Mouse (Mus musculus): ENCODE measurements around the gene Crtap.

DNA sequence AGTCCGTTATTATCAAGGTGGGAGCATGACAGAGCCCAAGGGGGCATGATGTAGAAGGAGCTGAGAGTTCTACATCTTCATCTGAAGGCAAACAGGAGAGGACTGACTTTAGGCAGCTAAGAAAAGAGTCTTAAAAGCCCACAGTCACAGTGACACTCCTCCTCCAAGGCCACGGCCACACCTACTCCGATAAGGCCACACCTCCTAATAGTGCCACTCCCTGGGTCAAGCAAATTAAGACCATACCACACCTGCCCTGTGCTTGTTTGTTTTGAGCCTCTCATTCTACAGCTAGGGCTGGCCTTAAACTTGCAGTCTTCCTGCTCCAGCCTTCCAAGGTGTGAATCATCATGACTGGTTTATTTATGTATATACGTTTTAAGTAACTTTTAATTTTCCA, 4.8 kb upstream of the Crtap start:
- TF ChIP-seq CTCF (conservative IDR thresholded peaks at IDR 0.05; ENCODE audit: insufficient read depth, insufficient read length, low read depth, low read length) (no peak), POLR2A (IDR thresholded peaks at IDR 0.05; ENCODE audit: low read depth, low read length) (no peak)

Data from kidney, adult 2 months (tissue).